Mouse (Mus musculus) macrophage (primary cell): ENCODE measurements around the gene Trmt1. TPM values are rescaled to one million over a fixed set of nuclear protein-coding genes. Genes with fewer than 3 reads are reported as not detected.

ENCODE experiments used
- polyA plus RNA-seq: library from polyadenylated mRNA; stranded (reverse); fragments of 250-400 nt; gene quantifications from 3 replicates; pipeline ENCODE4 v1.2.4, GENCODE M21; 2018; ENCODE audit warnings: inconsistent platforms

Trmt1 gene
- polyA plus RNA-seq, 1 experiment from 2014 or later = 24.6 TPM

Other genes with a start within 250 kb of the Trmt1 start
- 13.1 to 24.0 TPM (median 23.6 TPM) in 3 replicates for gene Ier2, start 23.5 kb upstream of the Trmt1 start, polyA plus RNA-seq
- 42.2 to 61.4 TPM (median 49.6 TPM) in 3 replicates for gene Nacc1, start 1.6 kb downstream of the Trmt1 start, polyA plus RNA-seq
- 38.2 to 65.7 TPM (median 48.7 TPM) in 3 replicates for gene Lyl1, start 15.2 kb downstream of the Trmt1 start, polyA plus RNA-seq
- gene G430095P16Rik, start 36.7 kb downstream of the Trmt1 start, polyA plus RNA-seq = not detected in 3 replicates
- 3.6 to 6.9 TPM (median 4.3 TPM) in 3 replicates for gene Nfix, start 114.0 kb downstream of the Trmt1 start, polyA plus RNA-seq
- gene Dand5, start 136.5 kb downstream of the Trmt1 start, polyA plus RNA-seq = 1.2 to 3.3 TPM (median 2.9 TPM) in 3 replicates
- gene Gadd45gip1, start 145.2 kb downstream of the Trmt1 start, polyA plus RNA-seq = 5.8 to 13.9 TPM (median 8.6 TPM) in 3 replicates
- 49.2 to 87.2 TPM (median 79.3 TPM) in 3 replicates for gene Rad23a, start 154.4 kb downstream of the Trmt1 start, polyA plus RNA-seq
- 836 to 3,382 TPM (median 1,154 TPM) in 3 replicates for gene Calr, start 160.6 kb downstream of the Trmt1 start, polyA plus RNA-seq
- gene Farsa, start 170.7 kb downstream of the Trmt1 start, polyA plus RNA-seq = 24.5 to 43.1 TPM (median 29.5 TPM) in 3 replicates
- 7.0 to 30.9 TPM (median 18.1 TPM) in 3 replicates for gene Syce2, start 185.8 kb downstream of the Trmt1 start, polyA plus RNA-seq
- gene Gcdh, start 207.6 kb downstream of the Trmt1 start, polyA plus RNA-seq = 11.1 to 13.7 TPM (median 12.0 TPM) in 3 replicates
- gene Klf1, start 215.6 kb downstream of the Trmt1 start, polyA plus RNA-seq = 0.09 TPM in 1 of 3 replicates, not detected in the others
- 160 to 211 TPM (median 178 TPM) in 3 replicates for gene Dnase2a, start 222.3 kb downstream of the Trmt1 start, polyA plus RNA-seq